Mouse (Mus musculus) thymus, postnatal 14 days (tissue): ENCODE data around the gene Lpcat1.

Experiments used
- DNase-seq: peaks from one replicate; pipeline ENCODE4 v3.0.0; 2021

Lpcat1 gene

DNA sequence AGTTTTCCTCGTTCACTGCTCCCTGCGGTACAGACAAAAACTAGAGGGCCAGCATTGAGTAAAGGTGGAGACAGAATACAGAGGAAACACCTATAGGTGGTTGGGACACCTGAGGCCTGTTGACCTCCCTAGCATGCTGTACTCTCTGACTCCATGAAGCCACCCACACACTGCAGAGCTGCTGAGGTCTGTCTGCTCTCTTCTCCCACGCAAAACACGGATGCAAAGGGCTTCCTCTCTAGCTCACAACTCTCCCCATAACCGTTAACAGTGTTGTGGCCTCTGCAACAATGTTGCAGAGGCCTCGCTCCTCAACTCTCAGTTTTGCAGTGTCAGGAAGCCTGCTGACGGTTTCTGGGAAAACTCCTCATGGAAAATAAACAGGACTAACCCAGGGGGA lies 15.5 kb downstream of the Lpcat1 start:
- no peak for DNase-seq

GRCm38 (mm10) chr13:73483331-73483730 lies 16.3 kb downstream of the Lpcat1 start:
- no peak for DNase-seq

GRCm38 (mm10) chr13:73484171-73484570 lies 17.2 kb downstream of the Lpcat1 start:
- no peak for DNase-seq

GRCm38 (mm10) chr13:73488105-73488504 lies 21.1 kb downstream of the Lpcat1 start:
- no peak for DNase-seq

- DNase-seq: no peak
These were observed 21.7 kb downstream of the Lpcat1 start for GRCm38 (mm10) chr13:73488707-73489106.

DNA sequence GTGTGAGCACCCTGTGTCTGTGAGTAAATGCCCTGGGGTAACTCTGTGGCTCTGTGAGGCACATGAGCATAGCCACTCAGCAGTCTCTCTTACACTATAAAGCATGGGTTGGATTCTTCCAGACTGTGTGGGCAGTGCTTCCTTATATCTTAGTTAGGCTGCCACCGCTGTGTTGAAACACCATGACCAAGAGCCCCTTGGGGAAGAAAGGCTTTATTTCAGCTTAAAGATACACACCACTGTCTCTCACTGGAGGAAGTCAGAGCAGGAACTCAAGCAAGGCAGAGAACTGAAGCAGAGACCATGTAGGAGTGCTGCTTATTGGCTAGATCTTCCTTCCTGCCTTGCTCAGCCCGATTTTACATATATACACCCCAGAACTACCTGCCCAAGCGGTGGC lies 23.0 kb downstream of the Lpcat1 start:
- no peak for DNase-seq

DNA sequence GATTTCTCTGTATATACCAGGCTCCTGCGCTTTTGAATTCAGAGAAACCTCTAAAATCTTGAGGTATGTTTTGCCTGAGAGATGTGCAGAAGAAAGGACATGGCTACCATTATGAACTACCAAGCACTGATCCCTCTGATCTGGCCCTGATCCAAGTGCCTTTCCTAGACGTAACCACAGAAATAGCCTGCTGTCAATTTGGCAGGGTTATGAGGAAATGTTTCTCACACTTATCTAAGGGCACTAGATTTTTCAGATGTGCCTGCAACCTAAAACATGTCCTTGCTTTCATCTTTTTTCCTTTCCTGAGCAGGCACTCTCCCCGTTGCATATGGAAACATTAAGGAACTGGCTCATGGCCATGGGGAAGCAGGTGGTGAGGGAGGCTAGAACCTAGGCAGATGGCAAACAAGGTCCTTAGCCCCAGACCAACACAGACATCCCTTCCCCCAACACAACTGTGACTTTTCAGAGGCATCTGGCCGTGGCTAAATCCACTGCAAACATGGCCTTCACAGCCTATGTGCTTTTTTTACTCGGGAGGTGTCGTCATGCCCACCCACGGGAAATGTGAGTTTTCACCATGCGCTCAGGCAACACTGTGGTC lies 23.7 kb downstream of the Lpcat1 start:
- DNase-seq: no peak

GRCm38 (mm10) chr13:73493183-73493582 lies 26.2 kb downstream of the Lpcat1 start:
- DNase-seq: no peak

GRCm38 (mm10) chr13:73494528-73494927 lies 27.5 kb downstream of the Lpcat1 start:
- no peak for DNase-seq

- no peak for DNase-seq
These were observed 29.1 kb downstream of the Lpcat1 start for GRCm38 (mm10) chr13:73496137-73496536.

DNA sequence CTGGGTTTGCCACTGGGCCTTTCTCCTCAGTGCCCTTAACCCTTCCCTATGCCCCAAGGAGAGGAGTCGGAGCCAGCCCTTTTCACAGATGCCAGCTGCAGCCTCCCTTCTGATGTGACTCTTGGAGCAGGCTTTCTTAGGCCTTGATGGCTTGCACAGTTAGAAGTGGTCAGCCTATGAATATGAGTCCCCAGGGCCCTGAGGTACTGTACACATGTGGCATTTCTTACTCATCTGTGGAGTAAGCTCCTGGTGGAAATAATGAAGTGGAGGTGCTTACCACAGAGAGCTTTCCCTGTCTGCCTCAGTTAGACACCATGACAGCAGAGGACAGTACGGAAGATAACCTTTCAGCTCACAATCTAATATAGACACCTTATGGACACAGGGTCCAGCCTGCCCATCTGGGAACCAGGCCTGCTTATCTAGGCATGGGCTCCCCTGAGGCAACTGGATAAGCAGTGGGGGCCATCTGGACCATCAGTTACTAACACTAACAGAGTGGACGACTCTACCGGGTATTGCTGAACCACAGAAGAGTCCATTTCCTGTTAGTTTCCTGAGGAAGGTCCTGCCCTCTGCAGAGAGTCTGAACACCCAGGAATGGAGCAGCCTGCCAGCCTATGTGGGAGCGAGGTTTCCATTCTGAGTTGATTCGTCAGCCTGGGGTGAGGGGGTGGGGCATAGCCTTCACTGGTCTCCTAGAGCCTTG lies 33.1 kb downstream of the Lpcat1 start:
- no peak for DNase-seq

DNA sequence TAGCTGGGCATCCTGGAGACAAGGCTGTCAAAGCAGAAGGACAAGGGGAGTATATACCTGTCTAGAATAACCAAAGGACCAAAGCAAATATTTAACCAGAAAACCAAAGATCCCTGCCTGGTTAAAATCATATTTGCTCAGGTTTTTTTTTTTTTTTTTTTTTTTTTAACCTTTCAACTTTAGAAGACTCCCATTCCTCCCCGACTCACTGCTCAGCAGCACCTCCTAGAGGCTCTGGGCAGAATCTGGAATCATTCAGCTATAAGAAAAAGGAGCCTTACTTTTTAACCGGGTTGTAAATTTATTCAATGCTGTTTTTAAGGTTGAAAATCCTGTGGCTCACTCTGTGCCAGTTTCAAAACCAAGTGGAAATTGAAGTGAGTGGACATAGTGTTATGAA lies 35.7 kb downstream of the Lpcat1 start:
- peak; percentile 41 for DNase-seq

DNA sequence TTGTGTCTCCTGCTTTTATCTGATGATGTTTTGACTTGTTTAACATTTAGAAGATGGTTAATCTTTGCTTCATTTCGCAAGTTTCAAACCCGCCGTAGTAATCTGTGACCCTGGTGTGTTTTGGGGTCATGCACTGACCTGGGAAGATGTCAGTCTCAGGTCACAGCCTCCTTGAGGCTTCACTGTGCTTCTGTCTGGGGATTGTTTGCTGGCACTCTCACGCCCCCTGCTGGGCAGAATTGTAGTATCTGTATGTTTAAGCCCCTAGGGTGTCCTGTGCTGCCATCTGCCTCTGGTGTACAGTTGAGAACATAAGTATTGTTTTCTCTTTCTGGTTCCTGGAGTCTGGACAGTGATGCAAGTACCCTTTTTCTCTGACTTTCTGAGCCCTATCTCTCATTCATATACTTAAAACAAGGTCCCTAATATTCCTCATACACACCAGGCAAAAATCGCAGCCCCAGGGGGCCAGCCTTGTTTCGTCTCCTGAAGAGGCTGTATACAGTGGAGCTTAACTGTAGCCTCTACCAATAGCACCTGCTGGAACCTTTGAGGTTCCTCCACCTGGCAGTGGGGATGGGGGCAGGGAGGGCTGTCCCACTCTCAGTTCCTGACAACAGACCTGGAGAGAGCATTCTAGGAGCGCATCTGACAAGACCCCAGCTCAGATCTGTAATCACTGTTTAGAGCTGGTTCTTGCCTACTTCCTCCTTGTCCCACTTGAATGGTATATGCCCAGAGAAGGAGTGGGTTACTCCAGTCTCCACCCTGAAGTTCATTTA lies 38.9 kb downstream of the Lpcat1 start:
- peak; percentile 85 for DNase-seq

- DNase-seq: no peak
These were observed 42.0 kb downstream of the Lpcat1 start for GRCm38 (mm10) chr13:73508817-73509550.

DNA sequence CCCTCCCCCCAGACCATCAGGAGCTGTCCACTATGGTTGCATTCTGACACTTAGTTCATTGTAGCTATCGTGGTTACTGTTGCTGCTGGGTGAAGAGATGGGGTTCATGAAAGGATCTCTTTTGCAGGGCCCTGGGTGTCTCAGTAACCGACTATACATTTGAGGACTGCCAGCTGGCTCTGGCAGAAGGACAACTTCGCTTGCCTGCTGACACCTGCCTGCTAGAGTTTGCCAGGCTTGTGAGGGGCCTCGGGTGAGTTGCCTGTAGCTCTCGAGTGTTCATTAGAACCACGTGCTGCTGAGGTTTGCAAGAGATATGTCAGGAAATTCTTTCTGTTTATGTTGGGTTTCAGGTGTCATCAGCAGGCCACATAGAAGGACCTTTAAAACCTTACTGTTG lies 42.9 kb downstream of the Lpcat1 start:
- DNase-seq: no peak

DNA sequence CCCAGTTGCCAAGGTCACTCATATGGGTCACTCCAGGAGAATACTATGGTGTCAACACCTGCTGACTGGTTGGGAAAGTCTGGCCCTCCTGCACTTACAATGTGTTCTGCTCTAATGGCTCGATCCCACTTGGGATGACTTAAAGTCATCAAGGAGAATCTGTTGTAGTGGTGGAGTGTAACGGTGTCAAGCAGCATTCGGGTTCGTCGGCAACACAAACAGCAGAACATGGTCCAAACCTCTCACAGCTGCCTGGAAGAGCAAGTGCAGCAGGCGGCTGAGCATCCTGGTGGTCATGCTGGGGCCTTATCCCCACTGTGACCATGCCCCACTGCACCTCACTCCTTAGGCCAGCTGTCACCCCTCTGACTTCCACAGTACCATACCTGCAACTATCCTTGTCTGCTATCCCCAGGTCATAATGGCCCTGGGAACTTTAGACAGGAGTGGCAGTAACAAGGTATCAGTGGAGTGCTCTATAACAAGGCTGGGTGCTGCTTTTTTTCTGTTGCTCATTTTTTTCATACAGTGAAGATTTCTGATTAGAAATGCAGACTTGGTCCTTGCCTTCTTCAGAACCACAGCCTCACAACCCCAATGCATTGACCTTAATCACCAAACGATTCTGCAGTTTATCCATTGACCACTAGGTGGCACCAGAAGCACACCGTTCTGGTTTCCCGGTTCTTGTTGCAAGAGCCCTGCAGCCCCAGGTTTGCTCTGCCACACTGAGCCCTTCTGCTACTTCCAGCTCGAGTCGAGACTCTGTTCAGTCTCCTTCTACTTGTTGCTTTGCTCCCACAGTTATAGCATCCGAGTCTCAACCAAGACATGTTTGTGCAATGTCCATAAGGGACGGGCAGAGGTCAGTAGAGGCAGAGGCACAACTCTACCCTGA lies 46.0 kb downstream of the Lpcat1 start:
- DNase-seq: peak; percentile 79

GRCm38 (mm10) chr13:73516886-73517285 lies 49.9 kb downstream of the Lpcat1 start:
- no peak for DNase-seq

DNA sequence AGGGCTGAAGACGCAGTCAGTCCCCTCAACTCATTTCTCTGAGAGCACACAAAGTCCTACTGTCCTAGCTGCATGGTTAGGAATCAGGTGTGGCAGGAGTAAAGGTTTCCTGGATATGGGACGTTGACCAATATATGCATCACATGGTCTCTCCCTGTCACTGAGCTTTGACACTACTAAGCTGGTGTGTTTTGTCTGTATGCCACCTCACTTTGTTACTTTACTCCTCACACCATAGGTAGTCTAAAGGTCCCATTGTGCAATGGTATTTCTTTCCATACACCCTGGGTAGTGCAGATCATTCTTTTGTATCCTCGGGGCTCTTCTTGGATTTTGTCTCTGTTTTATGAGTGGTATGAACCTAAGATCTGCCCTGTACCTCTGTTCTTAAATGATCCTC lies 66.7 kb downstream of the Lpcat1 start:
- no peak for DNase-seq

- DNase-seq: no peak
These were observed 68.3 kb downstream of the Lpcat1 start for GRCm38 (mm10) chr13:73535287-73535686.

- peak; percentile 34 for DNase-seq
These were observed 69.4 kb downstream of the Lpcat1 start, which contains the start of gene Slc6a3 for GRCm38 (mm10) chr13:73536403-73536821. TSS of gene Slc6a3 (plus strand) at chr13:73536747.

GRCm38 (mm10) chr13:73536824-73537223 lies 69.8 kb downstream of the Lpcat1 start:
- DNase-seq: no peak

GRCm38 (mm10) chr13:73564201-73564600 lies 97.2 kb downstream of the Lpcat1 start:
- no peak for DNase-seq
